Mouse (Mus musculus) heart, adult 9 months (tissue): ENCODE measurements at regions not wholly inside any gene's neighbourhood (a gene's known extent, or its start where the extent isn't known, plus 50 kb on each side); places are given as distances from the start of the nearest gene placed in this dataset.

Experiments
- DNase-seq, 2 experiments: peaks; one replicate each; pipeline ENCODE4 v3.0.0; 2022; ENCODE audit warnings: low spot score in 2 of 2

DNA sequence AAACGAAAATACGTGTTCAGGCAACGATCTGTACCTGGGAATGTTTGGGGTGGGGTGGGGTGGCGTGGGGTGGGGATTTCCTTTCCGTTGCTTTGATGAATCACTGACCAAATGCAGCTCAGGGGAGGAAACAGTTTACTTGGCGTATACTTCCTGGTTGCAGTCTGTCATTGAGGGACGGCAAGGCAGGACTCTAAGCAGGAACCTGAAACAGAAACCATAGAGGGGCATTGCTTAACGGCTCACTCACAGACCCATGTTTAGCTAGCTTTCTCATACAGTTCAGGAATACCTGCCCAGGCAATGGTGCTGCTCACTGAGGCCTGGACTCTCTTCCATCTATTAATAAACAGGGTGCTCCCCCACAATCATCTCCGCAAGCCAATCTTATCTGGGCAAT is 55.1 kb upstream of the Smox start:
- no peak for DNase-seq

DNA sequence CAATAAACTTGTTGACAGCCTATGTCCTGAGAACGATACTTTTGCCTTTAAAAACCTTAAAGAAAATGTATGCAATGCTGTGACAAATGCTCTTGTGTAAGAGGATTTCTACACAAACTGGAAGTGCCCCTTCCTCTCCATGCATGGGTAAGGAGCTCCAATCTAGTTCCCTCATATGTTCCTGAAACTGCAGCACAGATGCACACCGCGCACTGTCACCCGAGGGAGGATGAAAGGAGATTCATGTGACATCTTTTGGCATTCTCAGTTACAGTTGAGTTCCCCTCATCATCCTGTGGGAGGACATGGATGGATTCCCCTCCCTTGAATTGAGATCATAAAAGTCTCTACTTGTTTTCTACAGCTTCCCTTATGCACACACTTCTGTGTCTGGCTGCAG is 60.8 kb upstream of the Smox start:
- DNase-seq = no peak

DNA sequence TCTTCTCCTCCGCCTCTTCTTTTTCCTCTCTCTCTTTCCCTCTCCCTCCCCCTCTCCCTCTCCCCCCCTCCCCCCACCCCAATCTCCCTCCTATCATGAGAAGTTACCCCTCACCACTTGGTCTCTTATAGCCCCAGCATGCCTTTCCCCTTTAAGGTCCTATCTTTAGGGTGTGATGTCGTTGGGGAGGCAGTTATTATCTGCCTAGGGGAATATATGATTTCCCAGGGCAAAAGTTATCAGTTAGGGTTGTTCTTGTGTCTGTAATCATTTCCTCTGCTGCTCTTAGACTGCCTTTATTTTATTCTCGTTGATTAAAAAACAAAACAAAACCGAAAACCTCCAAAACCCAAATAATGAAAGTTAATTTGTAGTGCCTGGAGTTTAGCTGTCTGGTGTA is 63.2 kb upstream of the Smox start:
- no peak for DNase-seq

GRCm38 (mm10) chr2:131426941-131427340 is 64.4 kb upstream of the Smox start:
- no peak for DNase-seq

GRCm38 (mm10) chr2:131423616-131424320 is 67.5 kb upstream of the Smox start:
- no peak for DNase-seq

DNA sequence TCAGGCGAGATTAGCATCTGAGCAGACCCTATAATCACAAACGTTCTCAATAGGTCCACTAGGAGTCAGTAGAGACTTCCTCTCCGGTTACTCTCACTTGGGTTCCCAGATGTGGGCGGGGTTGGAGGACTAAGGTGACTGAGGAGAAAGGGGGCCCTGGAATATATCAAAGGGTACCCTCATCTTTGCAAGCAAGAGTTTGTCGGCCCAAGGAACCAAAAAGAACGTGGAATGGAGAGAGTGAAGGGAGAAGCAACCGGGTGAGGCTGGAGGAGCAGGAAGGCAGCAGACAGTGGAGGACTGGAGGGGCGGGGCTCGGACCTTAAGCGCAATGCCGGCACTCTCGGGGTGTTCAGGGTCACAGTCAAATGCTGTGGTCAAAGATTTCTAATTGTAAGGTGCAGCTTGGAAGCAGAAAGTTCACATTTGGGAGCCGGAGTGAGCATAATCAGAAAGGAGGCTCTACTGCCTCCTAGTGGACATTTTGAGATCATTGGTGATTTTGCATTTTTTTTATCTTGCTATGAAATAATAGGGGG is 68.3 kb upstream of the Smox start:
- DNase-seq = peak; percentile 60 to 70

GRCm38 (mm10) chr2:131418130-131418529 is 65.4 kb upstream of the Rnf24 start:
- DNase-seq = no peak

GRCm38 (mm10) chr2:131417472-131417871 is 64.8 kb upstream of the Rnf24 start:
- no peak for DNase-seq

- DNase-seq = peak; percentile 32 to 46
Observed at GRCm38 (mm10) chr2:131416482-131416881, 63.8 kb upstream of the Rnf24 start.

DNA sequence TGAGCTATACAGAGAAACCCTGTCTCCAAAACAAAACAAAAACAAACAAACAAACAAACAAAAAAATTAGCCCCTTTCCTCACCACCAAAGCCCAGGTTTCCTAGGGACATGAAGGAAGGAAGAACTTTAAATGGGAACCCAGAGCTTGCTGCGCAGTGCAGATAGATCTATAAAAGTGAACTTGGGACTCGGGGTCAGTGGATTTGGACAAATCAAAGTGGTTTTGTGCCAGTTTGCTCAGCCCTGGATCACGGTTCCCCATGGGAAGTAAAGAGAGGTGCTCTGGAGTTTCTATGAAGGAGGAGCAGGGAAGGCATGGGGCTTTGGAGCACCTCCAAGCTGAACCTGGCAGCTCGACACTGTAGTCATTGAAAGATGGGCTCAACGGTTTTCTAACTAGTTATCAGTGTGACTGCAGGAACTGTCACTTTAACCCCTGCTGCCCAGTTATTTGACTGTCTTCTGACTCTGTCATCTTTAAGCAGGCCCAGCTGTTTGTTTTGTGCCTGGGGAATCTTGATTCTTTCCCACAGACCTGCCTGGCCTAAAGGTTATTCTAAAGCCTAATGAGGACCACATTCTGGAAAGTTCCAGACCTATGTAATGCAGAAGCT is 58.3 kb upstream of the Rnf24 start:
- no peak for DNase-seq

GRCm38 (mm10) chr2:131407337-131407736 is 54.6 kb upstream of the Rnf24 start:
- no peak for DNase-seq

GRCm38 (mm10) chr2:131404218-131404555 is 51.5 kb upstream of the Rnf24 start:
- DNase-seq = no peak

DNA sequence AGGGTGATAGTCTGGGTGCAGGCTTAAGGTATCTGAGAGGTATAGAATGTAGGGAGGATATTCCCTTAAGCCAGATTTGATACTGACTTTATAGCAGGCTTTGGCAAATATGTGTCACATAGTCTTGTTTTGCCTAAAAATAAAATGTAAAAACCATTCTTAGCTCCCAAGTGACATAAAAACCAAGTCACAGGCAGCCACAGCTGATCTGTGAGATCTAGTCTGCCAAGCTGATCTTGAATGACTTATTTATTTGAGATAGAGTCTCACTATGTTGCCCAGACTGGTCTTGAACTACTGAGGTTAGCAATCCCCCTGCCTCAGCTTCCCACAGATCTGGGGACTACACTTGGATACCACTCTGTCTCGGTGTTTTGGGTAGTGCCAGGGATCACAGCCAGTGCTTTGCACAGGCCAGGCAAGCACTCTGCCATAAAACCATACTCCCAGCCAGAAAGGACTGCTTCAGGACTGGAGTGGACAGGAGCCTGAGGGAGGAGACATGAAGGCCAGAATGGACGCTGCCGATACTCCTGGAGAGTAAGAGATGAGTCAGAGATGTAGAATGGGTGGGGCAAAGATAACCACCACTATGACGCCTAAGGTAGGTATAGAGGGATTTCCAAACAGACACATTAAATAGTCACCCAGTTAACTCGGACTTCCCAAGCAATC is 51.0 kb upstream of the Rnf24 start:
- no peak for DNase-seq
